Mouse (Mus musculus) urinary bladder, postnatal 36 days (tissue): ENCODE data around the gene Crb3.
A peak's percentile ranks its signal among the peaks of the same experiment; 100 is the strongest.
"Not testable (repeated sequence)": the region's sequence is repeated elsewhere in the genome, so short reads cannot be mapped to it uniquely, and the experiment has no call there.

Source experiments
- DNase-seq, 2 experiments: peaks; one replicate each; pipeline ENCODE4 v3.0.0; 2022; ENCODE audit warnings: low spot score in 2 of 2, mixed read lengths in 1 of 2

Gene Crb3

DNA sequence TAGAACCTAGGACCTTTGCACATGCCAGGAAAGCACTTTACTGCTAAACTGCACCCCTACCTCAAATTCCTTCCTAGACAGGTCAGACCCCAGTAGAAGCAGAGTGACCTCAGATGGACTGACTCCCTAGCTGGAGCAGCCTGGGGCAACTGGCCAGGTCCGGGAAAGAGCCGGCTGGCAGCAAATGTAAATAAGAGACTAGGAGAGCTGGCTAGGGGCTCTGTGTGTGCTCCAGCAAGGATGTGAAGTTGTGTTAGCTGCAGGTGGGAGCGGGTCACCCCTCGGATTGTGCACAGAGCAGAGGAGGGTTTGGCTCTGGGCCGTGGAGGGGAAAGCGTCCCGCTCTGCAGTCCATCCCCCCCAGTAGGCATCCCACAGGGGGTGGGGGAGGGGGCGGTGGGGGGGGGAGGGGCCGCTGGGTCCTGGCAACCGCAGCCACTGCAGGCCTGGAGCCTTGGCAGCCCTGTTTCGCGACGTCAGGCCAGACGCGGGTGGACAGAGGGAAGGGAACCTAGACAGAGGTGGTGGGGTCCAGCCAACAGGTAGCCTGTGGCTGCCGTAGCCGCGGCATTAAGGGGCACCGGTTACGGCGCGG lies at the start of gene Crb3:
Gene Crb3, plus strand, starts transcription at position 215 of the 595 bp plus-strand sequence.
- peak in 1 of 2 experiments; percentile 19 for DNase-seq

DNA sequence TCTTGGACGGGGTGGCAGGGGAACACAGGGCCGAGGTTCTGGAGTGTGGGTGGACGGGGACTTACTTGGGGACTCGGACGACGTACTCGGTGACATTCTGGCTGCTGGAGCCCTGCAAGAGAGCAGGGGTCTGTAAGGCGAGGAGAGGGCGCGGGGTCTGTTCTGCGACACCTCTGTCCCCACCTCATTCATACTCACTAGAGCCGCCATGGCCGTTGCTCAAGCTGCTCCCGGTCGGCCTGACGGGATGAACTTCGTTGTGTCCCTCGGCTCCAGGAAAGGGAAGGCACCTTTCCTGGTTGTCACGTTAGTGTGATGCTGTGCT lies 48.0 kb upstream of the Crb3 start:
- DNase-seq: no peak

DNA sequence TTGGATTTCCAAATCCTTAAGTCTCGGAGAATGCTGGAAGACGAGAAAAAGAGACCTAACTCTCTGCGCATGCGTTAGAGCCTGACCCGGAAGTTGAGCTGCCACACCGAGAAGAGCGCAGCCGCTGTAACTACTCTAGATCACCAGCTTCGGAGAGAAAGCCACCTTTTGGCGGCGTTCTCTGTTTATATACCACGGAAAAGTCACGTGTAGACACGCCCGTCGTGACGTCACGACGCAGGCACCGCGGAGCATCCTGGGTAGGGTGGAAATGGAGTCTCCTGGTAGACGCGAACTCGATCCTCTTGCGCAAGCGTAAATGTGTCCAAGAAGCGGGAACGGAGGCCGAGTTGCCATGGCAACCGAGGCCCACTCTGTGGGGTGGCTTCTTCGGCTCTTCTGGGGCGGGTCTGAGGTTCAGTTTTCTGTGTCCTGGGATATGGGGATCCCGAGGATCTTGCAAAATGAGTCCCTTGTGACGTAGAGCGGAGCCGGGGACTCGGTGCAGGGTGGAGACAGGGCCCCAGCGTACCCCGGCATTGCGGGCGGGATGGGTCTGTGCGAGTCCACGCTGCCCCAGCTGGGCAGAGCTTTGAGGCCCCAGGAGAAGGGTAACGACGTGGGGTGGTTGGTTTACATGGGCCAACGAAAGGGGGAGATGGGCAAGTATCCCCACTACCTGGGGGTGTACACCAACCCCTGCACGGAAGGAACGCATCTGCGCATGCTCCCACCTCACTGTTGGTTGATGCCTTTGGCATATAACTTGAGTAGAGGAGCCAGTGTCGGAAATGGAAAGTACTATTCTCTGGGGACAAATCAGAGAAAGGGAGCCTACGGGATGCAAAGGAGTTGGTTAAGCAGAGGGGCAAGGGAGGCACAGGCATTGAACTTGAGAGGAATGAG lies 47.4 kb upstream of the Crb3 start, which contains the start of the genes Gtf2f1 and Gm17949:
Gene Gtf2f1, minus strand, starts transcription at position 53 of the 906 bp plus-strand sequence.
Gene Gm17949, plus strand, starts transcription at position 234 of the 906 bp plus-strand sequence.
- peak; percentile 82 to 91 for DNase-seq

DNA sequence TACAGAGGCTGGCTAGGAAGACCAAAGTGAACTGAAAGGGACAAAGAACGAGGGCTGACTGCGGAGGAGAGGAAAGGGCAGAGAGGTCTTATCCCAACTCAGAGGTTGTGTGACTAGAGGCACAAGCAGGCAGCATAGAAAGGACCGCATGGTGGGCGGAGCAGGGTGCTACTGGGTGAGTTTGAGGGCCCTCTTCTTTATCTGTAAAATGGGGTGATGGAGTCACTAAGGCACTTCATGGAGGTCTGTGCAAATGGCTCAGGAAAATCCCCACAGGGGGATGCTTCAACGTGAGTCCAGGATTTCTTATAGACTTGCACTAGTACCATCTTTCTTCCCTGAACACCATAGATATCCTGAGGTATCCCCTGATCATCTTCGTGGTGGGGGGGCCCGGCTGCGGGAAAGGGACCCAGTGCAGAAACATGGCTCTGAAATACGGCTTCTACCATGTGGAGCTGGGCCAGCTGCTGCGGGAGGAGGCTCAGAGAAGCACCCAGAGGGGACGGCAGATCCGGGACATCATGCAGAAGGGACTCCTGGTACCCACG lies 46.6 kb upstream of the Crb3 start:
- DNase-seq: no peak

DNA sequence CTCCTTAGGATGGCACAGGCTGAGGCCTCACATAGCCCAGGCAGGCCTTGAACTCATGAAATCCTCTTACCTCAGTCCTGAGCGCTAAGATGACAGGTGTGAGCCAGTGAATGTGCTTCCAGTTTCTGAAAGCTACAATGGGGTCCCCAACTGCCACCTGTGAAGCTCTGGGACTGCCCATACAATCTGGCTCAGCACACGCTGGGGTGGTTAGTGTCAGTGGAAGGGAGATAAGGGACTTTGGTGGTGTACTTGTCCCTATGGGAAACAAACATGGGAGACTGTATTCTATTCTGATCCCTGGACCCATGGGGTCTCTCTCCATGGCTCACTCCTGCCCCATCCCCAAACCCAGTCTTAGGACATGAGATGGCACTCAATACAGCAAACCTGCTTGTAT lies 39.2 kb upstream of the Crb3 start:
- no peak for DNase-seq

DNA sequence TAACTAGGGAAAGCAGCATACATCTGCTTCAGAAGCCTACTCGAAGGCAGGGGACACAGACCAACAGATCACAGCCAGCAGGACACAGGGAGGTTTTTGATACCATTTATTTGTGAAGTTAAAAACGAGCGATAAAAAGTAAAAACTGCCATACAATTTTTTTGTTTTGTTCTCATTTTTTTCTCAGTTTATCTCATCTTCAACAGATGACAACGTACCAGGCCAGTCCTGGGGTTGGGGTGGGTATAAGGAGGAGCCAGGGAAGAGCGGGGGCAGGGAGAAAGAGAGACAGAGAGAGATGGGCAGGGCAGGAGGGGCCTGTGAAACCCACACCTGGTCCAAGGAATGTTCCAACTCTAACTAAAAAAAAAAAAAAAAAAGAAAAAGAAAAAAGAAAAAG lies 37.9 kb upstream of the Crb3 start:
- DNase-seq: no peak

DNA sequence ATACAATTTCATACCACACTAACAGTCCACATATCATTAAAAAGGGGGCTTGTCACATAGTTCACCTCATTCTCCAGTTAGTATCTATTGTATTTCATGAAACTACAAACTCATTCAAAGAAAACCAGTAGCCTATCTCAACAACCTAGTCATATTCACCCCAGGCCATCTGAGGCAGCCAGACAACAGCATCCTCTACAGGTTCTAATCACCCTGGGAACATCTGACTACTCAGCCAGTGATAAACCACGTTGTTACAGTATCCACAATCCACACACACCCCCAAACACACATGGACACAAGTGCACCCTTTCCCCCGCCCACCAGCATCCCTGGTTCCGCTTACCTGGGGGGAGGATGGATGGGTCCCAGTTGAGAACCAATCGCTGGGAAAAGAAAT lies 31.4 kb upstream of the Crb3 start:
- no peak for DNase-seq

DNA sequence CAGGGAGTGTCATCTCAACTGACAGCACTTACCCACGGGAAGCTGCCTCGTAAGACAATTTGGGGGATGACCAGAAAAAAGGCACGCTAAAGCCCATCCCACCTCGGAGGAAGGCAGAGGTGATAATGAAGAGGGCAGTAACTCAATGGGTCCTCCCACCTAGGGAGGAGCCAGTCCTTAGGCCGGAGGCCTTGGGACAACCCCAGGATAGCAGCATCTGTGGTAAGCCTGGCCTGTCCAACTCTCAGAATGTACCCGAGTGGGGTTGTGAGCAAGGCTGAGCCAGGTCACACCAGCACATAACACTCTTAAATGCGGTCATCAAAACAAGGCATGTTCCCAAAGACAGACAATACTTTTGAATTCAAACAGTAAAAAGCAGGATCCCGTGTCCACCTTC lies 29.2 kb upstream of the Crb3 start:
- no peak for DNase-seq

DNA sequence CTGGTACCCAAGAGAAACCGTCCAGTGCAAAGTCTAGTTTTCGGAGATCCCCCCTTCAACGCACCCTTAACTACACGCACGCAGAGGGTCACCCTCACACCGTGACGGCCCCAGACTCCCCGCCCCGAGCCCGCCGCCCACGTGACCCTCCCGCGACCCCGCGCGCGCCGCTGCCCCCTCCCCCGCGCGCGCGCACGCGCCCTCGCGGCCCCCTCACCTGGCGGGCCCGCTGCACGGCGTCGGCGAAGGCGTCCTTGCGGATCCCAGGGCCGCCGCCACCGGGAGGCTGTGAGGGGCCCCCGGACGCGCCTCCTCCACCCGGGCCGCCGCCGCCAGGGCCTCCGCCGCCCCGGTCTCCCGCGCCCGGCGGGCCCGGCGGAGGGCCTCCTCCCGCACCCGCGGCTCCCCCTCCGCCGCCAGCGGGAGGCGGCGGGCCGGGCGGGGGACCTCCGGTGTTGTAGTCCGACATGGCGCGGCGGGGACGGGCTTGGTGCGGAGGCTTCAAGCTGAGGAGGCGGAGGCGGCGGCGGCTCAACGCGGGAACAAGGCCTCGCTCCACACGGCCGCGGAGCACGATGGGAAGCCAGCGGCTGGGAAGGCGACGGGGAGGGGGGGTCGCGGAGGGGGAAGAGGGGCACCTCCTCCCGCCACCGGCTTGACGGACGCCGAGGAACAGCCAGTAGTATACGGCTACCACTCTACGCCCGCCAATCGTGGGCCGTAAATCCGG lies 27.8 kb upstream of the Crb3 start, which contains the start of gene Khsrp:
Gene Khsrp, minus strand, starts transcription at position 592 of the 730 bp plus-strand sequence.
- DNase-seq: no peak

DNA sequence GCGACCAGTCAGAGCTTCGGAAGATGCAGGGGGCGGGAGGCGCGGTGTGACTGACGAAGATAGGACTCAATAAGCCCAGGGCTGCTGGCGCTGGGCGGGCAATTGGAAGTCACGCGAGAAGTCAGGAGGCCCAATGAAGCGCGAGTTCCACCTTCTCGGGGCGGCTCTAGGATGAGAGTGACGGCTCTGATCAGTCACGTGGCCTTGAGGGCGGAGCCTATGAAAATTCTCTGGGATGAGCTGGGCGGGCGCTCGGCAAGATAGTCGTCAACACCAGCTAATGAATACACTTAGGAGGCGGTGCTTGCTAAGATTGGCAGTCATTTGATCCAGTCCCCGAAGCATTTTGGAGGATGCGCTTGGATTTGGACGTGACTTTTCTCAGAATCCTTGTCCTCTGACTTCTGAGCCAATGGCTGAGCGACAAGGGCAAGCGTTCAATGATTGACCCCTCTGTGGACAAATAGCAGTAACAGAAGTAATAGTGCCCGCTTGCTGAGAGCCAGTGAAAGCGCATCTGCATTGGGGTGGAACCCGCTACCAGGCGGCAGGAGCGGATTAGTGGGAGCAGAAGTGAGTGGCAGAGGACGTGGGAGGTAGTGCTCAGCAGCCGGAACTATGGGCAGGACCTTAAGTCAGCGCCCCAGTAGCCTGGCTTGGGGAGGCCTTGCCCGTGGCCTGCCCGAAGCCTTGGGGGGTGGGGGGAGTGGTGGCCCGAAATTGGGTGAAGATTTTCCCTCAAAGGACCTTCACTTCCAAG lies 27.1 kb upstream of the Crb3 start:
- peak; percentile 99 for DNase-seq

DNA sequence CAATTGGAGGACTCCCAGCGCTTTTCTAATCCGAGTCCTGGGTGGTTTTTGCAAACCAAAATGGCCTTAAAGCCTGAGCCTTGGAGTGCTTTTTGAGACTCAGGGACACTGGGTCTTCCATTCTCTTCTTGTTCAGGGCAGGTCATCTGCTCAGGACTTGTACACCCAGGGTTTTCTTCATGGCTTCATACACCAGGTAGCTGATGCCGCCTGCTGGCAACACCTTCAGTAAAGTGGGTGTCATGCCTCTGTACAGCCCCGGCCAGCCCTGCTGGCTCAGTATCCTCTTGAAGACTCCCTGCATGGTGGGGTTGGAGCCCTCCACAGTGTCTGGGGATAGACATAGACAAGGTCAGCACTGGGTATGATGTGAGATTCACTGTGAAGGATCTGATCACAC lies 26.1 kb upstream of the Crb3 start:
- no peak for DNase-seq

DNA sequence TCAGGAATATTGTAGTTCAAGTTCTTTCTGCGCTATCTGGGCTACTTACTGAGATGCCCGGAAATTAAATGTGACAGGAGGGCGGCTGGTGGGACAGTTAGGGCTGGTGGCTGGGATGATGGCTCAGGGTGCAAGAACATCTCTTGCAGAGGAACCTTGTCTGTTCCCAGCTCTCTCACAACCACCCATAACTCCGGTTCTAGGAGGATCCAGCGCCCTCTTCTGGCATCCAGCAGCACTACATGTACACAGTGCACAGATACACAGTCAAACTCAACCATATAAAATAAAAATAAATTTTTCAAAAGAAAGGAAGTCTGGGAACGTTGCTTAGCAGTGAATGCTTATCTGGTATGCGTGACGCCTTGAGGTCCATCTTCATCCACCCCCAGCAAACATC lies 19.9 kb upstream of the Crb3 start:
- no peak for DNase-seq

DNA sequence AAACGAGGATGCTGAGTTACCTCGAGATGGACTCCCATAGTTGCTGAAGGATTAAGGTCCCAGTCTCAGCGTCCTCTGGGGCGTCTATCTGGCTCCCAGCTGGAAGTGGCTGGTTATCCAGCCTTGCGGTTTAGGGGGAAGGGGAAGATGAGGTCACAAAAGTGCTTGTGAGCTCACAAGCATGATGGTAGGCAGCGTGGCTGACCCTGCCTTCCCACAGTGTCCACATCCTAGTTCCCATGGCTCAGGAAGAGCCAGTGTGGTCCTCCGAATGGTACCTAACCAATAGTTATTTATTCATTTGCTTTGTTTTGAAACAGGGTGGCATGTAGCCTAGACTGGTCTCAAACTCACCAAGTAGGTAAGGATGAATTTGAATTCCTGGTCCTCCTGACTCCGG lies 17.4 kb upstream of the Crb3 start, which contains the start of gene Slc25a41:
Gene Slc25a41, minus strand, starts transcription at position 101 of the 400 bp plus-strand sequence.
- DNase-seq: no peak

DNA sequence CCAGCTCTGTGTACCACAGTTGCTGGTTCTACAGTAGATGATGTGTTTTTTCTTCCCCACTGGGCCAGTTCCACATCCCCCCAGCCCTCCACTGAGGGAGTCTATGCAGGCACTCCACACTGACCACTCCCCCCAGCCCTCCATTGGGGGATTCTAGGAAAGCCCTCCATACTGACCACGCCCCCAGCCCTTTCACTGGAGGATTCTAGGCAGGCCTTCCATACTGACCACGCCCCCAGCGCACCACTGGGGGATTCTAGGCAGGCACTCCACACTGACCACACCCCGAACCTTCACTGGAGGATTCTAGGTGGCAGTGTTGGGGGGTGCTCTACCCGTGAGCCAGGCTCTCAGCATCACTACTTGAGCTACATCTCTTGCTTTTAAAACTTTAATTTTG lies 11.5 kb upstream of the Crb3 start:
- no peak for DNase-seq

DNA sequence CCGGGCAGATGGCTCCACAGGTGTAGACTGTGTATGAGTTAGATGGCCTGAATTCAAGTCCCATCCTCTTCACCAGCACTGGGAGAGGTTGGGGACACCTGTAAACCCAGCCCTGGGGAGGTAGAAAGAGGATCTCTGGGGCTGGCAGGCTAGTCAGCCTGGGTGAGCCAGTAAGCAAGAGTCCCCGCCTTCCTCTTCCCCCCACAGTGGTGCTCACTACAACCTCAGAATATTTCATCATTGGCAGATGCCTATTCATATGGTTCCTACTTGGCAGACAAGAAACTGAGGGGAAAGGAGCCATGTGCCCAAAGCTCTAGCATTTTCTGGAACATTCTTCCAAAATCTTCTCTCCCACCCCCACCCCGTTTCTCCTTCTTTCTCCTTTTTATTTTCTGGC lies 10.1 kb upstream of the Crb3 start:
- DNase-seq: no peak

DNA sequence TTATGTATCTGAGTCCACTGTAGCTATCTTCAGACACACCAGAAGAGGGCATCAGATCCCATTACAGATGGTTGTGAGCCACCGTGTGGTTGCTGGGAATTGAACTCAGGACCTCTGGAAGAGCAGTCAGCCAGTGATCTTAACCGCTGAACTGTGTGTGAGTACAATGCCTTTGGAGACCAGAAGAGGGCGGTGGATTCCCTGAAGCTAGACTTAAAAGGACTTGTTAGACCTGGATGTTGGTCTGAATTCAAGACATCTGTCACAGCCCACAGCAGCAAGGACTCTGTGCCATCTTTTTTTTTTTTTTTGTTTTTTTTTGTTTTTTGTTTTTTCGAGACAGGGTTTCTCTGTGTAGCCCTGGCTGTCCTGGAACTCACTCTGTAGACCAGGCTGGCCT lies 7.2 kb upstream of the Crb3 start:
- not testable (repeated sequence) for DNase-seq

DNA sequence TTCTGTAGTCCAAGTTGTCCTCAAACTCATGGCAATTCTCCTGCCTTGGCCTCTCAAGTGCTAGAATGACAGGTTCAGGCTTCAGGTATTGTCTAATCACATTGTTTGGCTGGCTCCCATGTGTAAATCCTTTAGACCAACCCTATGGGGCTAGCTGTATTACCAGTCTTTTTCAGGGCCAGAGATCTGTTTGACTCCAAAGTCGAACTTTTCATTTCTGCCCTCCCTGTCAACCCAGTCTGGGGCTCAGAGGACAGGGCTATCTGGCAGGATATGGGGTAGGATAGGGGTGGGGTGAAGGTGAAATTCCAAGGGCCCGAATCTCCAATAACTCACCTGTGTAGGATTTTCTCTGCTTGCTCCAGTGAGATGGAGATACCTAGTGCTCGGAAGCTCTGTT lies 2.7 kb upstream of the Crb3 start:
- no peak for DNase-seq

DNA sequence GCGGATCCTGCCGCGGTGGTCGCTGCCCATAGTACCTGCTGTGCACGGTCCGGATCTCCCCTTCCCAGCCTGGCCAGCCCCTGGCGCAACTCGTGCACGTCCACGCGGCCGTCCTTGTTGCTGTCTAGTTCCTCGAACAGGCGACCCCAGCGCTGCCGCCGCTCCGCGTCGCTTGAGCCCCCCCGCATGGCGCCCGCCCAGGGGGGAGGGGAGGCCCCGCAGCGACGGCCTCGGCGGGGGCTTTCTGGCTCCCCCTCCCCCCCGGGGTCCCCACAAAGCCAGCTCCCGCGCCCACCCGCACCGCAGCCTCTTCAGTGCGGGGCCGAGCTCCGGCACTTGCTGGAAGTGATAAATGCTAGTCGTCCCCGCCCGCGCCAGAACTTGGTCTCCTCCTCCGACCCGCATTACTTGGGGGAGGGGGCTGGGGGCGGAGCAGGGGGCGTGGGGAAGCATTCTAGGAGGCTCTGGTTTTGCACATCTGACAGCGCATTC lies 627 bp downstream of the Crb3 start, which contains the start of gene Slc25a23:
Gene Slc25a23, minus strand, starts transcription at position 378 of the 492 bp plus-strand sequence.
- peak; percentile 31 to 54 for DNase-seq

DNA sequence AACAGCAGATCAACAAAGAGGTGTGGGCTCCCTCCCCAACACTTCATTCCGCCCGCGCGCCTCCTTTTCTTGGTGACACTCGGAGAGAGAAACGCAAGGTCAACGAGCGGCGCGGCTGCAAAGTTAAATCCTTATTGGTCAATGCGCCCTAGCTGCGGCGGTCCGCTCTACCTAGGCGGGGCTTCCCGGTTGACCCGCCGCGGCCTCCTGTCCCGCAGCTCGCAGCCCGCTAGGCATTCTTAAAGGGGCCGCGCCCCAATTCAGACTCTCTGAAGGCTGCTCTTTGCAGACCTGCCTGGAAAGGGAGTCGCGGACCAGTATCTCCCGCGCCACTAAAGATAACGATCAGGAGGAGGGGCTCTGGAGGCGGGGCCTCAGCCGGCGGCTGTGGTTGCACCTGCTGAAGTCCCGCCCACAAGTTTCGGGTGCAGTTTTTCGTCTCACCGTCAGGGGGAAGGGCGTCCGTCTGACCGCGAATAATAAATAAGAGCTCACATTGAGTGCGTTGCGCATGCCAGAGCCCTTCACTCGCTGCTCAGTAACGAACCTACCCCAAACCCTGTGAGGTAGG lies 1.4 kb downstream of the Crb3 start:
- DNase-seq: peak; percentile 94

DNA sequence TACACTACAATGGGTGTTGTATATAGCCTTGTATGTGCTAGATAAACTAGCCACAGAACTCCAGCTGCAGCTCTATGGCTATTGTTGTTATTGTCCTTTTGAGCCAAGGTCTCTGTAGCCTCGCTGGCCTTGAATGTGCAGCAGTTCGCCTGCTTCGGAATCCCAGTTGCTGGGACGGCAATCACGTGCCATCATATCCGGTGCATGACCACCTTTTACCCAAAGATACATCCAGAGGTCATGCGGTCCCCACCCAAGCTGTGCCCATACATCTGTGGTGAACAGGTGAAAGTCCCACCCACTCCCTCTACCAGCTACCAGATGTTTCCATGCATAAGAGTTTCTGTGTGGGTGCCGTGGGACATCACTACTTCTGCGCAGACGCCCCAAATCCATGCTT lies 2.2 kb downstream of the Crb3 start:
- no peak for DNase-seq
